ENCODE assay signal across 8 mouse cellular contexts in genomic region chr7:25816241-25816919, GRCm38 (mm10). TPM values are rescaled to one million over a fixed set of nuclear protein-coding genes. Genes with fewer than 3 reads are reported as not detected.
DNase-seq lines count a peak whose midpoint lies in the region; ATAC-seq and TF ChIP-seq lines count a peak whose summit lies in the region.

Gene Cyp2s1, minus strand, starts transcription at chr7:25816913.

- ATAC-seq in hindbrain, embryonic 14.5 days (ENCODE audit: low FRiP score): peak; percentile 66
- ATAC-seq in limb, embryonic 15.5 days (ENCODE audit: insufficient number of reproducible peaks, low FRiP score, low TSS enrichment, low read depth): no peak
- ATAC-seq in midbrain, embryonic 15.5 days (replicated peaks): peak; percentile 83

- no peak for TF ChIP-seq CTCF in layer of hippocampus, adult 2 months (conservative IDR thresholded peaks at IDR 0.05)
- no peak for TF ChIP-seq CTCF in thymus, adult 2 months (IDR thresholded peaks at IDR 0.05; ENCODE audit: borderline replicate concordance, control insufficient read depth, extremely low read depth, insufficient read depth, low read length, poor library complexity)

- H3K27ac ChIP-seq in layer of hippocampus, adult 2 months: no peak within 1 kb of the TSS
- H3K27ac ChIP-seq in hindbrain, embryonic 14.5 days: no peak within 1 kb of the TSS
- H3K27ac ChIP-seq in limb, embryonic 15.5 days: no peak within 1 kb of the TSS
- H3K27ac ChIP-seq in midbrain, embryonic 15.5 days: no peak within 1 kb of the TSS
- no peak within 1 kb of the TSS for H3K27ac ChIP-seq in thymus, adult 2 months (ENCODE audit: control insufficient read depth, insufficient read depth, low read length)

- peaks cover 7% of the 10 kb centered on the region; the same call in 1 of the 2 replicates for H3K4me1 ChIP-seq in hindbrain, embryonic 14.5 days (replicated peaks; ENCODE audit: control insufficient read depth, insufficient read depth, low read length)
- H3K4me1 ChIP-seq in limb, embryonic 15.5 days: peaks cover 14% of the 10 kb centered on the region
- peaks cover 15% of the 10 kb centered on the region; the same call in 1 of the 2 replicates for H3K4me1 ChIP-seq in midbrain, embryonic 15.5 days
- H3K4me1 ChIP-seq in thymus, adult 2 months (replicated peaks; ENCODE audit: control insufficient read depth, insufficient read depth, low read length): peaks cover 18% of the 10 kb centered on the region

- peak within 1 kb of the TSS; percentile 83 for H3K4me2 ChIP-seq in hindbrain, embryonic 14.5 days (replicated peaks)
- peak within 1 kb of the TSS; percentile 86 for H3K4me2 ChIP-seq in limb, embryonic 15.5 days
- H3K4me2 ChIP-seq in midbrain, embryonic 15.5 days: peak within 1 kb of the TSS; percentile 97

- H3K4me3 ChIP-seq in layer of hippocampus, adult 2 months: peak within 1 kb of the TSS; percentile 53
- peak within 1 kb of the TSS; percentile 44 for H3K4me3 ChIP-seq in hindbrain, embryonic 14.5 days (replicated peaks; ENCODE audit: low read length)
- H3K4me3 ChIP-seq in limb, embryonic 15.5 days: peak within 1 kb of the TSS; percentile 46
- H3K4me3 ChIP-seq in midbrain, embryonic 15.5 days: peak within 1 kb of the TSS; percentile 49
- peak within 1 kb of the TSS; percentile 35 for H3K4me3 ChIP-seq in thymus, adult 2 months (ENCODE audit: control insufficient read depth, insufficient read depth, low read length)

- no peak for TF ChIP-seq POLR2A in thymus, adult 2 months (IDR thresholded peaks at IDR 0.05; ENCODE audit: control insufficient read depth, extremely low read depth, insufficient read depth, low read length, poor library complexity)

- H3K27me3 ChIP-seq in hindbrain, embryonic 14.5 days (ENCODE audit: control insufficient read depth, insufficient read depth, low read length): peaks cover 9% of the 10 kb centered on the region; the same call in 1 of the 2 replicates
- H3K27me3 ChIP-seq in limb, embryonic 15.5 days: peaks cover 27% of the 10 kb centered on the region
- peaks cover 10% of the 10 kb centered on the region; the same call in 1 of the 2 replicates for H3K27me3 ChIP-seq in midbrain, embryonic 15.5 days (replicated peaks)
- peaks cover 6% of the 10 kb centered on the region; the same call in 1 of the 2 replicates for H3K27me3 ChIP-seq in thymus, adult 2 months (ENCODE audit: control insufficient read depth, insufficient read depth, low read length)

- H3K36me3 ChIP-seq in hindbrain, embryonic 14.5 days (replicated peaks; ENCODE audit: control insufficient read depth, insufficient read depth): no peaks in the 10 kb centered on the region
- H3K36me3 ChIP-seq in limb, embryonic 15.5 days: no peaks in the 10 kb centered on the region
- no peaks in the 10 kb centered on the region for H3K36me3 ChIP-seq in midbrain, embryonic 15.5 days (replicated peaks)
- H3K36me3 ChIP-seq in thymus, adult 2 months (ENCODE audit: control insufficient read depth, insufficient read depth, low read length): no peaks in the 10 kb centered on the region

- H3K9me3 ChIP-seq in hindbrain, embryonic 14.5 days (ENCODE audit: control insufficient read depth, low read length): no peaks in the 10 kb centered on the region
- no peaks in the 10 kb centered on the region for H3K9me3 ChIP-seq in limb, embryonic 15.5 days
- H3K9me3 ChIP-seq in midbrain, embryonic 15.5 days: no peaks in the 10 kb centered on the region

- H3K9ac ChIP-seq in hindbrain, embryonic 14.5 days: peak within 1 kb of the TSS; percentile 63
- H3K9ac ChIP-seq in limb, embryonic 15.5 days: peak within 1 kb of the TSS; percentile 44; the same call in 1 of the 2 replicates
- peak within 1 kb of the TSS; percentile 69 for H3K9ac ChIP-seq in midbrain, embryonic 15.5 days

- DNase-seq in layer of hippocampus, adult 2 months (ENCODE audit: low spot score in 2 of 2): no peak
- no peak for DNase-seq in layer of hippocampus, postnatal 10 days (ENCODE audit: low spot score in 2 of 2)
- peak; percentile 57 for DNase-seq in embryo, embryonic 11 days
- DNase-seq in hindbrain, embryonic 14.5 days (ENCODE audit: low spot score): peak; percentile 27
- DNase-seq in thymus, adult 2 months: peak; percentile 46
- DNase-seq in cerebellum, postnatal 36 days: no peak

- under 1% methylated on average over 40 of the region's 40 CpGs for WGBS in hindbrain, embryonic 14.5 days
- WGBS in limb, embryonic 15.5 days: 1% methylated on average over 40 of the region's 40 CpGs
- whole genome bisulfite sequencing in midbrain, embryonic 15.5 days: under 1% methylated on average over 40 of the region's 40 CpGs
- WGBS in thymus, adult 2 months: 3% methylated on average over 40 of the region's 40 CpGs

RNA-seq across cellular contexts. Expression of gene Cyp2s1, which starts in this region (rescaled TPM):
- total RNA-seq in layer of hippocampus, adult 2 months (2021): 1 to 10 TPM; 1.4 to 2.3 TPM
- 1 to 10 TPM; 2.6 to 4.0 TPM for total RNA-seq in layer of hippocampus, postnatal 10 days (2021)
- polyA plus RNA-seq in hindbrain, embryonic 14.5 days (2014; fragmentation: Nextera tagmentation; extraction: Ambion mirVana): 1.6 and 2.2 TPM in 2 replicates
- polyA plus RNA-seq in limb, embryonic 15.5 days (2015; fragmentation: Nextera tagmentation; extraction: Ambion mirVana): 3.0 and 3.9 TPM in 2 replicates
- 1.9 and 2.2 TPM in 2 replicates for polyA plus RNA-seq in midbrain, embryonic 15.5 days (2015; fragmentation: Nextera tagmentation; extraction: Ambion mirVana)
- 2.7 and 5.2 TPM in 2 replicates for polyA plus RNA-seq in thymus, adult 2 months (2012; rRNA removed)

Comparison
In these comparisons a context has a peak if more than half of its experiments do, and no peak if none do; other contexts are left out.
1. DNase-seq: peak in embryo, embryonic 11 days (single experiment), hindbrain, embryonic 14.5 days (single experiment) and thymus, adult 2 months (single experiment); none in layer of hippocampus, adult 2 months (0 of 2), layer of hippocampus, postnatal 10 days (0 of 2) and cerebellum, postnatal 36 days (0 of 2).
2. Peak in every context shown above with its lines, with median percentiles within 50 percentile points of each other: H3K4me3 ChIP-seq, H3K4me2 ChIP-seq and H3K9ac ChIP-seq.